Mouse (Mus musculus): ENCODE data around the gene Plekhf1. TPM values are rescaled to one million over a fixed set of nuclear protein-coding genes. Genes with fewer than 3 reads are reported as not detected.

Plekhf1 gene
- polyA plus RNA-seq (2012; rRNA removed), result 0.41 and 0.58 TPM in 2 replicates

DNA sequence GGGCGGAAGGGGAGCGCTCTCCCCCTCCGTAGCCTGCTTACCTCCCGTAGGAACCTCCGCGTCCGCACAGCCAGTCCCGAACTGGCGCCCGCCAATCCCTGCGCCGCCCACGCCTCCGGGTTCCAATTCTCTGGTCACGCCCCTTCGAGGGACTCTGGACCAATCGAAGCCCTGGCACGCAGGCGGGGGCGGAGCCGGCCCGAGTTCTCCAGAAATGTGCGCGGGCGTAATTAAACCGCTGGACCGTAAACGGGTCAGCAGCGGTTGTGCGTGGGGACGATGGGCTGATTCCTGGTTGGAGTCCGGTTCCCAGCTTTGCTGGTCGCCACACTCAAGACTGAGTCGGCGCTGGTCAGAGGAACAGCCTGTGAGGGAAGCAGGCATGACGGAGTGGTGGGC lies at the start of gene Plekhf1:
Gene Plekhf1, minus strand, starts transcription at position 117 of the 399 bp plus-strand sequence.
- DNase-seq (ENCODE audit: low read depth), result peak; percentile 92
- TF ChIP-seq CTCF (IDR thresholded peaks at IDR 0.05; ENCODE audit: borderline replicate concordance, extremely low read depth, insufficient read depth, insufficient read length) (no peak), POLR2A (IDR thresholded peaks at IDR 0.05; ENCODE audit: borderline replicate concordance, extremely low read depth, insufficient read depth, insufficient read length, poor library complexity, severe bottlenecking) (no peak; the same call in 1 of the 2 replicates)

DNA sequence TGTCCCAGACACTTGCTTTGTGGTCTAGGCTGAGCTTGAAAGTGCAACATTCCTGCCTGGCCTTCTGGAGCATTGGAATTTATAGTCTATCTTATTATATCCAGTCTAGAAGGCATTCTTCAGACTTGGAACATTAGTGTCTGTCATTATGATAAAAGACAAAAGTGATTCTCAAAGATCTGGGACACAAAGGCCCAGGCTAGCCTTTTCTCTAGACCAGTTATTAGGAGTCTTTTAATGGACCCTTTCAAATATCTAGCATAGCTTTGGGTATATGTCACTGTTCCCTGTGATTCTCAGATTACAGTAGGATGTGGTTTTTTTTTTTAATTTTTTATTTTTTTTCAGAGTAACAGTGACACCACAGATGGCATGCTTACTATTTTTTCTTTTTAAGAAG lies 44.7 kb upstream of the Plekhf1 start:
- TF ChIP-seq CTCF (IDR thresholded peaks at IDR 0.05; ENCODE audit: borderline replicate concordance, extremely low read depth, insufficient read depth, insufficient read length), result no peak
- no peak for TF ChIP-seq POLR2A (IDR thresholded peaks at IDR 0.05; ENCODE audit: borderline replicate concordance, extremely low read depth, insufficient read depth, insufficient read length, poor library complexity, severe bottlenecking)
- no peak for DNase-seq (ENCODE audit: low read depth)

DNA sequence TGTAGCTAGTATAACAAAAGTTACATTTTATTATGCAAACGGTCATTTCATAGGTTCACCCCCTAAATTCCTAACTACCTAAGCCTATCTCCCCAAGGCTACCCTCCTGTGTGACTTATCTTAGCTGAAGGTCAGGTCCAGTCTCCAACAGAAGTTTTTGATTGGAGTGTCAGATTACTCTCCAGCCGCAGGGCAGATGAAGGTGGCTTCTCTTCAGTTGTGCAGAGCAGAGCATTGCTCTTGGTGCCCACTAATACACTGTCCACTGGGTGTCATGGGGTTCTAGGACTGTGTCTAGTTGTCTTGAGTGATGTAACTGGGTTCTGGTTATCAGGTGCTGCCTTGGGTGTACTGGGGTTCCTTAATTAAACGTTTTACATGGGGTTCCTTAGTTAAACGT lies 44.0 kb upstream of the Plekhf1 start:
- no peak for DNase-seq (ENCODE audit: low read depth)
- TF ChIP-seq CTCF (IDR thresholded peaks at IDR 0.05; ENCODE audit: borderline replicate concordance, extremely low read depth, insufficient read depth, insufficient read length) (no peak), POLR2A (IDR thresholded peaks at IDR 0.05; ENCODE audit: borderline replicate concordance, extremely low read depth, insufficient read depth, insufficient read length, poor library complexity, severe bottlenecking) (no peak)

GRCm38 (mm10) chr7:38271511-38271811 lies 43.6 kb upstream of the Plekhf1 start:
- TF ChIP-seq CTCF (IDR thresholded peaks at IDR 0.05; ENCODE audit: borderline replicate concordance, extremely low read depth, insufficient read depth, insufficient read length), result no peak
- no peak for TF ChIP-seq POLR2A (IDR thresholded peaks at IDR 0.05; ENCODE audit: borderline replicate concordance, extremely low read depth, insufficient read depth, insufficient read length, poor library complexity, severe bottlenecking)
- no peak for DNase-seq (ENCODE audit: low read depth)

DNA sequence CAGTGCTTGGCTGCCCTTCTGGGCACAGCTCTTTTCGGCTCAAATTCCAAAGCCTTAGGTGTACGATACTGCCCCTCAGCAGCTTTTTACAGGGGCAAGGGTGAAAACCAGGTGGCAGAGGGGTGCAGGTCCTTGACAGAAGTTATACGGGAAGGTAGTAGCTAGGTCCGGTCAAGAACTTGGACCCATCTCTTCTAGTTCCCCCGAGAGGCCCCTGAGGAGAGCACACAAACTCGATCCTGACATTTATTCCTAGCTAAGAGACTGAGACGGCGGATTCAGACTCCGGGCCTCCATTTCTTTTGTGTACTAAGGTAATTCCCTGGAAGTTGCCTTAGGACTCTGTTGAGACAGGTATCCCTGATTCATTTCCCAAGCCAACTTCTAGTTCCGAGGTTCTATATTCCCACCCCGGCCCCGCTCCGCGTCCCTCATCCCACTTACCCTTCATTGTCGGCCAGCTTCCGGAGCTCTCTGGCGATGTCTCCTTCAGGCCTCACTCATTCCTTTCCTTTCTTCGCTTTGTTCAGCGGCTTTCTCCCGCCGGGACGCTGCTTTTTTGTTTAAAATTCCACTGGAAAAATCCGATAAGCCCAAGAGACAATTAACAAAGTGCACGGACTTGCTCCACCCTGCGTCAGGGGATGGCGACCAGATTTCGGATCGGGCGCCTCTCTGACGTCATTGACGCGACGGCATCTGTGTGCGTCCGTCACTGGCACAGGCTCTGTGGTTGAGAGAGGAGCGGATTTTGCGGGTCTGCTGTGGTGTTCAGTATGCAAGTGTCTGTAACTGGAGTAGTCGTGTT lies 43.1 kb upstream of the Plekhf1 start, which contains the start of gene Pop4:
Gene Pop4, minus strand, starts transcription at position 721 of the 808 bp plus-strand sequence.
- peak; percentile 96 for DNase-seq (ENCODE audit: low read depth)
- TF ChIP-seq POLR2A (IDR thresholded peaks at IDR 0.05; ENCODE audit: borderline replicate concordance, extremely low read depth, insufficient read depth, insufficient read length, poor library complexity, severe bottlenecking) (peak; percentile 64; the same call in 1 of the 2 replicates), CTCF (IDR thresholded peaks at IDR 0.05; ENCODE audit: borderline replicate concordance, extremely low read depth, insufficient read depth, insufficient read length) (no peak)

DNA sequence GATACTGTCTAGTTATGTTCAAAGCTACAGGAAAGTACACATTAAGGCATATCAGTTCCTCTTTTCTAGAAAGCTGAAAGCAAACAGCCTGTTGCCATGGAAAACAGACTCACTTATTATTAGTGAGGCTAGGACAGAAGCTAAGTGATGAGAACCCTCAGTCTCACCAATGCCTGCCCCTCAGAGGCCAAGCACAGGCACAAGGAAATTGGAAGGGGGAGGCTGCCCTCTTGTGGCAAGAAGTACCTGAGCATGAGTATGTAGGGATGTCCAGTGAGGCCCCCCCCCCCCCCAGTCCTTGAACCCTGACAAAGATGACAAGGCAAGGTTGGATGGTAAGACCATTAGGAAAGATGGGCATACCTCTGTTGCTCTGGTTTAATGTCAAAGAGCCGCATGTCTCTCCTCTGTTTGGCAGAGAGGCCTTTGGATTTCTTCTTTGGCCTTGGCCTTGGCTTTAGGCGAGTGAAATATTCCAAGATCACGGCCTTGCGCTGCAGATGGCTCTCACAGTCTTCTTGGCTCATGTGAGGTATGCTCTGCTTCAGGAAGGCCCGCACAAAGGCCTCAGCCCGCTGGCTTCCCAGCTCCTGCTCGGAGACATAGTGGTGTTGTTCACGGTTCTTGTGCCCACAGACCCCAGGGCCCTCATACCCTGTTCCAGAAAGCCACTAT lies 39.3 kb upstream of the Plekhf1 start:
- DNase-seq (ENCODE audit: low read depth), result peak; percentile 61
- TF ChIP-seq CTCF (IDR thresholded peaks at IDR 0.05; ENCODE audit: borderline replicate concordance, extremely low read depth, insufficient read depth, insufficient read length) (peak; percentile 60; the same call in 1 of the 2 replicates), POLR2A (IDR thresholded peaks at IDR 0.05; ENCODE audit: borderline replicate concordance, extremely low read depth, insufficient read depth, insufficient read length, poor library complexity, severe bottlenecking) (no peak)

- no peak for TF ChIP-seq CTCF (IDR thresholded peaks at IDR 0.05; ENCODE audit: borderline replicate concordance, extremely low read depth, insufficient read depth, insufficient read length)
- no peak for TF ChIP-seq POLR2A (IDR thresholded peaks at IDR 0.05; ENCODE audit: borderline replicate concordance, extremely low read depth, insufficient read depth, insufficient read length, poor library complexity, severe bottlenecking)
- DNase-seq (ENCODE audit: low read depth), result peak; percentile 64
Observed at GRCm38 (mm10) chr7:38262406-38262805, 34.6 kb upstream of the Plekhf1 start.

DNA sequence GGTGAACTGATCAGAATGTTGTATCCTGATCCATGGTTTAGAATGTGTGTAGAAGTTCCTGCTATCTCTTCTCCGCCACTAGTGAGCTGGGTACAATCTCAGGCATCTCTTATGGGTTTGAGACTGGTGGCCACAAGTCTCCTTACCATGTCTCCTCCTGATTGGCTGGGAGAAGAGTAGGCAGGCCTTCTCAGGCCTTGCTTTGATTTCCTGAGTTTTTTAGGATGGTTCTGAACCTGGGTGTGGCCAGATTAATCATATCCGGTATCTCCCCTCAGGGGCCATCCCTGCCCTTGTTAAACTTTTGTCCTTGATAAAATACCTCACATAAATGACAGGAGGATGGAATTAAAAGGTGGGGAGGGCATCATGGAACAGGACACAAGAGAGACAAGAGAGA lies 31.8 kb upstream of the Plekhf1 start:
- DNase-seq (ENCODE audit: low read depth), result no peak
- TF ChIP-seq CTCF (IDR thresholded peaks at IDR 0.05; ENCODE audit: borderline replicate concordance, extremely low read depth, insufficient read depth, insufficient read length), result no peak
- TF ChIP-seq POLR2A (IDR thresholded peaks at IDR 0.05; ENCODE audit: borderline replicate concordance, extremely low read depth, insufficient read depth, insufficient read length, poor library complexity, severe bottlenecking), result no peak

- no peak for DNase-seq (ENCODE audit: low read depth)
- TF ChIP-seq POLR2A (IDR thresholded peaks at IDR 0.05; ENCODE audit: borderline replicate concordance, extremely low read depth, insufficient read depth, insufficient read length, poor library complexity, severe bottlenecking), result no peak
- TF ChIP-seq CTCF (IDR thresholded peaks at IDR 0.05; ENCODE audit: borderline replicate concordance, extremely low read depth, insufficient read depth, insufficient read length), result no peak
Observed at GRCm38 (mm10) chr7:38253441-38253840, 25.6 kb upstream of the Plekhf1 start.

DNA sequence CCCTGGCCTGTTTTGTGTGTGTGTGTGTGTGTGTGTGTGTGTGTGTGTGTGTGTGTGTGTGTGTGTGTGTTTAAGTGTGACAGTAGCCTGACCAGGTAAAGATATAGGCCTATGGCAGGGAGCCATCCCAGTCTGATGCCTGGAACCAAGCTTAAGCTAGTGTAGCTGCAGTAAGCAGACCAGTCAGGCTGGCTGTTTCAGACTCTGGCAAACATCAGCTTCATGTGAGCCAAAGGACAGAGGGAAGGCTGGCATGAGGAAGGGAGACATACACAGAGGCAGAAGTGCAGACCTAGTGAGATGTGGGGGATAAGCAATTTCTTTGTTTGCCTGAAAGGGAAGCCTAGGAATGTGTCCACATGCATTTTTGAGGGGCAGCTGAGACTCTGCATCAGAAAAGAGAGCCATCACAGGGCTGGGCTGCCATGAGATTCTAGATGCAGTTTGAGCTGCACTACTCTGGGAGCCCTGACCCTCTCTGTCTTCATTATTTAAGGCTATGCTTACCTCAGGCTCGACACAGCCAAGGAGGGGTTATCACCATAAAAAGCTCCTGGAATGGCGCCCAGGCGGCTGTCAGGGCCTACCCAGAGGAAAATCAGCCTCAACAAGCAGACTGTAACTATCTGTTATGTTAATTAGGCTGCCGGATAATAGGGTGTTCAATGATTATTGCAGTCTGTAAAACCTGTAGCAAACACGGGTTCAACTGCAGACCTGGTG lies 23.8 kb upstream of the Plekhf1 start:
- no peak for TF ChIP-seq CTCF (IDR thresholded peaks at IDR 0.05; ENCODE audit: borderline replicate concordance, extremely low read depth, insufficient read depth, insufficient read length)
- DNase-seq (ENCODE audit: low read depth), result peak; percentile 85

GRCm38 (mm10) chr7:38242417-38242816 lies 14.6 kb upstream of the Plekhf1 start:
- TF ChIP-seq CTCF (IDR thresholded peaks at IDR 0.05; ENCODE audit: borderline replicate concordance, extremely low read depth, insufficient read depth, insufficient read length) (no peak), POLR2A (IDR thresholded peaks at IDR 0.05; ENCODE audit: borderline replicate concordance, extremely low read depth, insufficient read depth, insufficient read length, poor library complexity, severe bottlenecking) (no peak)
- DNase-seq (ENCODE audit: low read depth), result no peak

Data from brain, embryonic 14.5 days (tissue).